12 mouse cellular contexts compared by ENCODE assay signal in the genomic region with DNA sequence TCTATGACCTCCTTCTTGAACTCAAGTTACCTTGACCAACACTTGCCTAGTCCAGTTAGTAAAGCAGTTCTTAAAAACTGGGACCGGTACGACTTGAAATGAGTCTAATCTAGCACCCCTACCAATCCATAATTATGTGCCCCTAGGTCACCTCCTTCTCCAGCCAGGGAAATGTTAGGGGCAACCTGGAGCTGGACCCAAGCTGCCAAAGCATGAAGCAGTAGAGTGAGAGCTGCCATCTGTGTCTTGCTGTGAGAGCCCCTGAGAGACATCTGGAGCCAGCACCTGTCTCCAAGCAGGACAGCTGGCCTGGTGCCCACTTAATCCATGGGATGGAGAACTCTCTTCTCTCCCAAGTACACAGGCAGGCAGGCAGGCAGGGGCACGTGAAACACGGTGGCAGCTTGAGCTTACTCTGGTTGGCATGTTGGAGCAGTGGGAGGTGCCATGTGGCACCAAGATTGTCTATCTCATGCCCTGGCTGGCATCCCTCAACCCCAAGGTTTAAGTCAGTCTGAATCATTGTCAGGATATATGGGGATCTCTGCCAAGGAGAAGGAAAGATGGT.
DNase-seq lines count a peak whose midpoint lies in the region; ATAC-seq and TF ChIP-seq lines count a peak whose summit lies in the region.
"Had no signal": no experiment of that assay in that cellular context is flagged by ENCODE, and none has a peak within 500 bp of the region (broad histone marks: within the 10 kb centered on the region; RNA-seq: fewer than 3 reads in every experiment).

No protein-coding gene starts in this region.

- H3K27me3 ChIP-seq in hindbrain, embryonic 15.5 days: no peaks in the 10 kb centered on the region
- no peaks in the 10 kb centered on the region for H3K27me3 ChIP-seq in hindbrain, embryonic 14.5 days (ENCODE audit: control insufficient read depth, insufficient read depth, low read length)
- H3K27me3 ChIP-seq in midbrain, postnatal 0 days (ENCODE audit: insufficient read depth, low read length): no peaks in the 10 kb centered on the region
- no peaks in the 10 kb centered on the region for H3K27me3 ChIP-seq in midbrain, embryonic 14.5 days (ENCODE audit: control insufficient read depth, insufficient read depth, low read length)
- no peaks in the 10 kb centered on the region for H3K27me3 ChIP-seq in cerebellum, adult 2 months (ENCODE audit: control insufficient read depth, insufficient read depth, low read length)
- no peaks in the 10 kb centered on the region for H3K27me3 ChIP-seq in limb, embryonic 10.5 days (ENCODE audit: low read depth, poor library complexity, severe bottlenecking)
- H3K27me3 ChIP-seq in liver, embryonic 12.5 days (replicated peaks): no peaks in the 10 kb centered on the region
- H3K27me3 ChIP-seq: embryonic facial prominence, embryonic 13.5 days had no signal

- no peak for TF ChIP-seq CTCF in midbrain, postnatal 0 days (IDR thresholded peaks at IDR 0.05)
- no peak for TF ChIP-seq CTCF in cerebellum, adult 2 months (IDR thresholded peaks at IDR 0.05; ENCODE audit: borderline replicate concordance, insufficient read depth, low read depth, low read length)

- no peak for TF ChIP-seq POLR2A in cerebellum, adult 2 months (IDR thresholded peaks at IDR 0.05; ENCODE audit: borderline replicate concordance, insufficient read depth, low read length)

- H3K27ac ChIP-seq in hindbrain, embryonic 15.5 days (replicated peaks): no peak overlapping the region
- H3K27ac ChIP-seq in hindbrain, embryonic 14.5 days: no peak overlapping the region
- no peak overlapping the region for H3K27ac ChIP-seq in midbrain, postnatal 0 days (ENCODE audit: low read depth, low read length)
- no peak overlapping the region for H3K27ac ChIP-seq in midbrain, embryonic 14.5 days (replicated peaks; ENCODE audit: low read depth, low read length)
- H3K27ac ChIP-seq in cerebellum, adult 2 months (ENCODE audit: insufficient read depth, low read length): peak overlapping the region; percentile 94; the same call in 1 of the 2 replicates
- H3K27ac ChIP-seq in limb, embryonic 10.5 days: no peak overlapping the region
- no peak overlapping the region for H3K27ac ChIP-seq in liver, embryonic 12.5 days
- H3K27ac ChIP-seq: embryonic facial prominence, embryonic 13.5 days; kidney, postnatal 0 days; stomach, postnatal 0 days had no signal

- H3K4me2 ChIP-seq in hindbrain, embryonic 15.5 days: no peak overlapping the region
- H3K4me2 ChIP-seq in hindbrain, embryonic 14.5 days (replicated peaks): no peak overlapping the region
- H3K4me2 ChIP-seq in midbrain, postnatal 0 days (ENCODE audit: low read depth, low read length, poor library complexity, severe bottlenecking): no peak overlapping the region
- H3K4me2 ChIP-seq in midbrain, embryonic 14.5 days (ENCODE audit: low read length): no peak overlapping the region
- no peak overlapping the region for H3K4me2 ChIP-seq in liver, embryonic 12.5 days
- H3K4me2 ChIP-seq: embryonic facial prominence, embryonic 13.5 days had no signal

- ATAC-seq in hindbrain, embryonic 15.5 days (ENCODE audit: low FRiP score, low read depth): peak; percentile 76
- ATAC-seq in hindbrain, embryonic 14.5 days (ENCODE audit: low FRiP score): no peak; the same call in 1 of the 2 replicates
- peak; percentile 69; the same call in 1 of the 2 replicates for ATAC-seq in midbrain, postnatal 0 days (ENCODE audit: low FRiP score)
- ATAC-seq in midbrain, embryonic 14.5 days (ENCODE audit: low FRiP score, low TSS enrichment): no peak
- no peak for ATAC-seq in liver, embryonic 12.5 days
- ATAC-seq: liver, postnatal 0 days had no signal

- H3K9ac ChIP-seq in hindbrain, embryonic 15.5 days: no peak overlapping the region
- no peak overlapping the region for H3K9ac ChIP-seq in hindbrain, embryonic 14.5 days
- no peak overlapping the region for H3K9ac ChIP-seq in midbrain, postnatal 0 days (replicated peaks; ENCODE audit: low read length, poor library complexity, severe bottlenecking)
- H3K9ac ChIP-seq in midbrain, embryonic 14.5 days (replicated peaks; ENCODE audit: low read length): no peak overlapping the region
- no peak overlapping the region for H3K9ac ChIP-seq in liver, embryonic 12.5 days
- H3K9ac ChIP-seq: embryonic facial prominence, embryonic 13.5 days; liver, postnatal 0 days had no signal

- H3K9me3 ChIP-seq in hindbrain, embryonic 15.5 days: no peaks in the 10 kb centered on the region
- no peaks in the 10 kb centered on the region for H3K9me3 ChIP-seq in hindbrain, embryonic 14.5 days (ENCODE audit: control insufficient read depth, low read length)
- H3K9me3 ChIP-seq in midbrain, postnatal 0 days (ENCODE audit: low read length): no peaks in the 10 kb centered on the region
- no peaks in the 10 kb centered on the region for H3K9me3 ChIP-seq in midbrain, embryonic 14.5 days (ENCODE audit: control insufficient read depth, low read length)
- H3K9me3 ChIP-seq in limb, embryonic 10.5 days (replicated peaks): no peaks in the 10 kb centered on the region
- H3K9me3 ChIP-seq in liver, embryonic 12.5 days (replicated peaks): no peaks in the 10 kb centered on the region
- H3K9me3 ChIP-seq: embryonic facial prominence, embryonic 13.5 days had no signal

- no peaks in the 10 kb centered on the region for H3K36me3 ChIP-seq in hindbrain, embryonic 15.5 days
- no peaks in the 10 kb centered on the region for H3K36me3 ChIP-seq in hindbrain, embryonic 14.5 days (replicated peaks; ENCODE audit: control insufficient read depth, insufficient read depth)
- no peaks in the 10 kb centered on the region for H3K36me3 ChIP-seq in midbrain, postnatal 0 days (ENCODE audit: insufficient read depth, low read length)
- no peaks in the 10 kb centered on the region for H3K36me3 ChIP-seq in midbrain, embryonic 14.5 days (ENCODE audit: control insufficient read depth, insufficient read depth, low read length)
- no peaks in the 10 kb centered on the region for H3K36me3 ChIP-seq in limb, embryonic 10.5 days
- no peaks in the 10 kb centered on the region for H3K36me3 ChIP-seq in liver, embryonic 12.5 days
- H3K36me3 ChIP-seq: embryonic facial prominence, embryonic 13.5 days had no signal

- intact Hi-C loops in left cerebral cortex, postnatal 25 days (cut with DNase I): no loop called here

- DNase-seq in hindbrain, embryonic 14.5 days (ENCODE audit: low spot score): no peak
- DNase-seq in midbrain, postnatal 0 days (ENCODE audit: low spot score): peak; percentile 94
- DNase-seq in midbrain, embryonic 14.5 days: no peak
- DNase-seq in cerebellum, adult 2 months: peak; percentile 99
- DNase-seq in left cerebral cortex, postnatal 25 days (ENCODE audit: low spot score in 2 of 2): peak; percentile 24 to 41
- DNase-seq in limb, embryonic 10.5 days (ENCODE audit: low spot score): no peak
- DNase-seq: liver, postnatal 0 days had no signal

- no peak overlapping the region for H3K4me3 ChIP-seq in hindbrain, embryonic 15.5 days
- H3K4me3 ChIP-seq in hindbrain, embryonic 14.5 days (replicated peaks; ENCODE audit: low read length): no peak overlapping the region
- no peak overlapping the region for H3K4me3 ChIP-seq in midbrain, postnatal 0 days (ENCODE audit: low read depth, low read length)
- H3K4me3 ChIP-seq in midbrain, embryonic 14.5 days (replicated peaks; ENCODE audit: low read depth, low read length): no peak overlapping the region
- no peak overlapping the region for H3K4me3 ChIP-seq in cerebellum, adult 2 months (replicated peaks; ENCODE audit: insufficient read depth, low read depth, low read length)
- no peak overlapping the region for H3K4me3 ChIP-seq in limb, embryonic 10.5 days
- no peak overlapping the region for H3K4me3 ChIP-seq in liver, embryonic 12.5 days
- H3K4me3 ChIP-seq: embryonic facial prominence, embryonic 13.5 days had no signal

- 0 out of 2 replicates have a peak, but pooled peaks cover 3% of the 10 kb centered on the region for H3K4me1 ChIP-seq in hindbrain, embryonic 15.5 days (replicated peaks)
- H3K4me1 ChIP-seq in hindbrain, embryonic 14.5 days (replicated peaks; ENCODE audit: control insufficient read depth, insufficient read depth, low read length): no peaks in the 10 kb centered on the region
- H3K4me1 ChIP-seq in midbrain, postnatal 0 days (ENCODE audit: insufficient read depth, low read length): 0 out of 2 replicates have a peak, but pooled peaks cover 4% of the 10 kb centered on the region
- no peaks in the 10 kb centered on the region for H3K4me1 ChIP-seq in midbrain, embryonic 14.5 days (ENCODE audit: control insufficient read depth, insufficient read depth, low read length)
- peaks cover 11% of the 10 kb centered on the region for H3K4me1 ChIP-seq in cerebellum, adult 2 months (ENCODE audit: control insufficient read depth, insufficient read depth, low read length)
- H3K4me1 ChIP-seq in limb, embryonic 10.5 days: no peaks in the 10 kb centered on the region
- no peaks in the 10 kb centered on the region for H3K4me1 ChIP-seq in liver, embryonic 12.5 days
- H3K4me1 ChIP-seq: embryonic facial prominence, embryonic 13.5 days had no signal

- 77% methylated on average over 4 of the region's 4 CpGs for WGBS in hindbrain, embryonic 15.5 days
- WGBS in hindbrain, embryonic 14.5 days: 75% methylated on average over 4 of the region's 4 CpGs
- 89% methylated on average over 4 of the region's 4 CpGs for WGBS in midbrain, postnatal 0 days
- WGBS in midbrain, embryonic 14.5 days: 93% methylated on average over 4 of the region's 4 CpGs
- 9% methylated on average over 4 of the region's 4 CpGs for WGBS in cerebellum, adult 2 months
- 92% methylated on average over 4 of the region's 4 CpGs for WGBS in limb, embryonic 10.5 days
- WGBS in liver, embryonic 12.5 days (ENCODE audit: insufficient replicate concordance): 61% methylated on average over 4 of the region's 4 CpGs

Comparison
In these comparisons a context has a peak if more than half of its experiments do, and no peak if none do; other contexts are left out.
1. ATAC-seq: peak in hindbrain, embryonic 15.5 days (single experiment) and midbrain, postnatal 0 days (single experiment); none in hindbrain, embryonic 14.5 days (single experiment), midbrain, embryonic 14.5 days (single experiment) and liver, embryonic 12.5 days (single experiment).
2. DNase-seq: peak in midbrain, postnatal 0 days (single experiment), cerebellum, adult 2 months (2 of 2) and left cerebral cortex, postnatal 25 days (2 of 2); none in hindbrain, embryonic 14.5 days (single experiment), midbrain, embryonic 14.5 days (single experiment) and limb, embryonic 10.5 days (single experiment).